Mouse (Mus musculus) stomach, embryonic 14.5 days (tissue): ENCODE results near the gene Nop9. TPM values are rescaled to one million over a fixed set of nuclear protein-coding genes. Genes with fewer than 3 reads are reported as not detected.
A peak's percentile ranks its signal among the peaks of the same experiment; 100 is the strongest.

Experiments used
- ATAC-seq: fragments of 200-750 bp; cut with Nextera tagmentation; 2 replicates; pipeline ENCODE4 v1.8.0; 2017; ENCODE audit warnings: low read depth, moderate TSS enrichment; ENCODE audit not compliant: insufficient number of reproducible peaks, insufficient read depth, low FRiP score
- H3K27ac ChIP-seq: fragments of 300-500 bp; sonication (generic); 2 replicates; pipeline ENCODE4 v1.5.1; 2014; ENCODE audit warnings: mild to moderate bottlenecking, low read length, moderate library complexity, mixed read lengths
- H3K27me3 ChIP-seq: fragments of 300-500 bp; sonication (generic); 2 replicates; pipeline ENCODE4 v1.6.1; 2014; ENCODE audit warnings: low read length, control low read depth, mixed read lengths; ENCODE audit not compliant: control insufficient read depth, insufficient read depth
- H3K36me3 ChIP-seq: fragments of 300-500 bp; sonication (generic); 2 replicates; pipeline ENCODE4 v1.6.1; 2014; ENCODE audit warnings: mild to moderate bottlenecking, control low read depth, low read length, moderate library complexity, mixed read lengths; ENCODE audit not compliant: control insufficient read depth, insufficient read depth
- H3K4me1 ChIP-seq: fragments of 300-500 bp; sonication (generic); 2 replicates; pipeline ENCODE4 v1.6.1; 2014; ENCODE audit warnings: low read length, control low read depth, mixed read lengths; ENCODE audit not compliant: control insufficient read depth, insufficient read depth
- H3K4me2 ChIP-seq: fragments of 300-500 bp; sonication (generic); replicated peaks from 2 replicates; pipeline ENCODE4 v1.6.1; 2014; ENCODE audit warnings: low read depth, low read length, control low read depth
- H3K4me3 ChIP-seq: fragments of 300-500 bp; sonication (generic); 2 replicates; pipeline ENCODE4 v1.5.1; 2014; ENCODE audit warnings: low read depth, low read length, control low read depth
- H3K9ac ChIP-seq: fragments of 300-500 bp; sonication (generic); replicated peaks from 2 replicates; pipeline ENCODE4 v1.6.1; 2014; ENCODE audit warnings: low read depth, mild to moderate bottlenecking, control low read depth, low read length, moderate library complexity, mixed read lengths
- H3K9me3 ChIP-seq: fragments of 300-500 bp; sonication (generic); 2 replicates; pipeline ENCODE4 v1.6.1; 2016; ENCODE audit warnings: low read depth, low read length, control low read depth; ENCODE audit not compliant: control insufficient read depth
- WGBS: fragments of 180-500 bp; shearing (Covaris S2); extraction: QIAGEN DNeasy Blood & Tissue Kit; methylation state at CpG from one replicate; pipeline ENCODE4 v1.1.7; 2014; 5-methylcytosine and 5-hydroxymethylcytosine counted together
- polyA plus RNA-seq: library from polyadenylated mRNA; unstranded; fragments of >200 nt; fragmentation: Nextera tagmentation; extraction: Ambion mirVana; gene quantifications from 2 replicates; pipeline ENCODE4 v1.2.1, GENCODE M21; 2014

Gene Nop9
- polyA plus RNA-seq, 1 experiment from 2014 or later = 36.6 TPM

GRCm38 (mm10) chr14:55721700-55722437 lies 23.6 kb upstream of the Nop9 start, which contains the start of gene Rabggta:
Gene Rabggta (minus strand): TSS chr14:55722263.
- Histone ChIP-seq H3K36me3 (peaks cover 11% of the 10 kb centered on the region), H3K4me1 (no peaks in the 10 kb centered on the region), H3K27me3 (no peaks in the 10 kb centered on the region), H3K4me2 (peak within 1 kb of the TSS; percentile 63), H3K9me3 (no peaks in the 10 kb centered on the region), H3K27ac (peak within 1 kb of the TSS; percentile 84; the same call in 1 of the 2 replicates), H3K9ac (peak within 1 kb of the TSS; percentile 60), H3K4me3 (peak within 1 kb of the TSS; percentile 79)
- under 1% methylated on average over 50 of the region's 50 CpGs for WGBS
- ATAC-seq = peak; percentile 96

DNA sequence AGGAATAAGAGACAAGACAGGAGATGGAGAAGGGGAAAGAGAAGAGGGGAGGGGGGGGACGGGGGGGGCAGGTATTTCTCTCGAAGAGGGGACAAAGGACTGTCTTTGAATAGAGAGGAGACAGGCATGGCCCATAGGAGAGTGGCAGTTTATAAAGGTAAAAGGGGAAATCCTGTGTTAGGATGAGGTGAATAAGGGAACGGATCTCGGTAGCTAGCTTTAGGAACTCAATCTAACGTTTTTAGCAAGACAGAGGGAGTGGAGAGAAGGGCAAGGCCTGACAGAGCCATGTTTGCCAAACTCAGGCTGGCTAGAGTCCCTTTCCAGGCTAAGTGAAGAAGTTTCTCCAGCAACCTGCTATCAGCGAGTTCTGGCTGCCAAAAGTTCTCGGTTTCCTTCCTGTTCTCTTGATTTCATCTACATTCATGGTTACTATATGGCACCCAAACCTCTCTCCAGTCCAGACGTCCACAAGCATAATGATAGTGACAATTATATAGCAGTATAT lies 23.0 kb upstream of the Nop9 start:
- Histone ChIP-seq H3K27me3 (no peaks in the 10 kb centered on the region), H3K9ac (0 out of 2 replicates have a peak overlapping the region, but pooled peaks have one; percentile 60), H3K27ac (no peak overlapping the region), H3K4me2 (peak overlapping the region; percentile 63), H3K4me1 (no peaks in the 10 kb centered on the region), H3K9me3 (no peaks in the 10 kb centered on the region), H3K36me3 (peaks cover 5% of the 10 kb centered on the region; the same call in 1 of the 2 replicates), H3K4me3 (peak overlapping the region; percentile 79)
- 49% methylated on average over 8 of the region's 8 CpGs for WGBS
- peak; percentile 1; the same call in 1 of the 2 replicates for ATAC-seq

DNA sequence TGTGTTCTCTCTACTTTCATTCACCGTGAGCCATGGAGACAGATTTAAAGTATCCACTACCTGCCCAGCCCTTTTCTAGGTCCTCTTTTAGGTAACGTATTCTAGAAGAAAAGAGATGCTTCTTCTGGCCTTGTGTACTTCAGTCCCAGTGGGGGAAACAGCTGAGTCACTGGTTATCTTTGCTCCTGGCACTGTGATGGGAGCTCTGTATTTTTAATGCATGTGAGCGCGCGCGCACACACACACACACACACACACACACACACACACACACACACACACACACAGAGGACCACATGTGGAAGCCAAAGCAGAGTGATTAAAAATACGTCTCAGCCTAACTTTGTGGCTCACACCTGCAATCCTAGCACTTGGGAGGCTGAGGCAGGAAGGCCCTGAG lies 22.1 kb upstream of the Nop9 start:
- ATAC-seq = no peak

DNA sequence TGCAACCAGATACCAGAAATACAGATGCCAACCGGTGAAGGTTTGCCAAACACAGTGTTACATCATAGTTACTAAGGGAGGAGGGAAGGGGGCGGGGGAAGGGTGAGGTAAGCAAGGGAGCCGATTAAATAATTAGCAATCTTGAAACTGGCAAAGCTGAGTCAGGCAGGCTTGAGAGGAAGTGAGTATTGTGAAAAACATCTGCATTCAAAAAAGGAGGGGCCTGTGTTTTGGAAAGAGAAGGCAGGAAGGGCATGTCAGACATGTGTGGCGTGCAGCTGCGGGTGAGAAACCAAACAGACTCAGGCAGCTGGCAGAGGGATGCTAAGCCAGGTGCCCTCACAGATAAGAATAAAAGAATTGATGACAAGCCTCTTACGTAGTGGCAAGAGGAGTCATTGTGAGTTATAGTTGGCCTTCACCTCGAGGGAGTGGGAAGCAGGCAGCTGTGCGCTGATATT lies 21.1 kb upstream of the Nop9 start:
- Histone ChIP-seq H3K36me3 (no peaks in the 10 kb centered on the region; the same call in 1 of the 2 replicates), H3K4me3 (no peak overlapping the region), H3K4me2 (no peak overlapping the region), H3K9ac (no peak overlapping the region), H3K9me3 (no peaks in the 10 kb centered on the region), H3K27ac (no peak overlapping the region), H3K4me1 (no peaks in the 10 kb centered on the region), H3K27me3 (no peaks in the 10 kb centered on the region)
- 56% methylated on average over 8 of the region's 8 CpGs for WGBS
- ATAC-seq = no peak

More for the DNA sequence above, 22.1 kb upstream of the Nop9 start:
- no peak overlapping the region for H3K4me2 ChIP-seq
- no peaks in the 10 kb centered on the region for H3K4me1 ChIP-seq
- H3K9ac ChIP-seq = no peak overlapping the region
- H3K27ac ChIP-seq = no peak overlapping the region
- 91% methylated on average over 7 of the region's 7 CpGs for WGBS
- H3K9me3 ChIP-seq = no peaks in the 10 kb centered on the region
- H3K36me3 ChIP-seq = peaks cover 3% of the 10 kb centered on the region; the same call in 1 of the 2 replicates
- H3K27me3 ChIP-seq = no peaks in the 10 kb centered on the region
- H3K4me3 ChIP-seq = no peak overlapping the region

DNA sequence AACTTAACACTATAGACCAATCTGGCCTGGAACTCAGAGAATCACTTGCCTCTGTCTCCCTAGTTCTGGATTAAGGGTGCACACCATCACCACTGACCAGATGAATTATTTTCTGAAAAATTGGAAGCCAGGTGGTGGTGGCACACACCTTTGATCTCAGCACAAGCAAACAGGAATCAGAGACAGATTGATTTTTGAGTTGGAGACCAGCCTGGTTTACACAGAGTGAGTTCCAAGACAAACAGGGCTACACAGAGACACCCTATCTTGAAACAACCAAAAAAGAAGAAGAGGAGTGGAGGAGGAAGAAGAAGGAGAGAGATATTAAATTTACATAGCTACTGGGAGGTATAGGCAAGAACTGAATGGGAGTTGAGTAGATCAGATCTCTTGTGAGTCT lies 19.2 kb upstream of the Nop9 start:
- H3K9ac ChIP-seq = no peak overlapping the region
- no peak overlapping the region for H3K4me3 ChIP-seq
- ATAC-seq = no peak
- H3K36me3 ChIP-seq = no peaks in the 10 kb centered on the region
- H3K9me3 ChIP-seq = no peaks in the 10 kb centered on the region
- H3K4me1 ChIP-seq = no peaks in the 10 kb centered on the region
- no peaks in the 10 kb centered on the region for H3K27me3 ChIP-seq
- no peak overlapping the region for H3K4me2 ChIP-seq
- no peak overlapping the region for H3K27ac ChIP-seq

DNA sequence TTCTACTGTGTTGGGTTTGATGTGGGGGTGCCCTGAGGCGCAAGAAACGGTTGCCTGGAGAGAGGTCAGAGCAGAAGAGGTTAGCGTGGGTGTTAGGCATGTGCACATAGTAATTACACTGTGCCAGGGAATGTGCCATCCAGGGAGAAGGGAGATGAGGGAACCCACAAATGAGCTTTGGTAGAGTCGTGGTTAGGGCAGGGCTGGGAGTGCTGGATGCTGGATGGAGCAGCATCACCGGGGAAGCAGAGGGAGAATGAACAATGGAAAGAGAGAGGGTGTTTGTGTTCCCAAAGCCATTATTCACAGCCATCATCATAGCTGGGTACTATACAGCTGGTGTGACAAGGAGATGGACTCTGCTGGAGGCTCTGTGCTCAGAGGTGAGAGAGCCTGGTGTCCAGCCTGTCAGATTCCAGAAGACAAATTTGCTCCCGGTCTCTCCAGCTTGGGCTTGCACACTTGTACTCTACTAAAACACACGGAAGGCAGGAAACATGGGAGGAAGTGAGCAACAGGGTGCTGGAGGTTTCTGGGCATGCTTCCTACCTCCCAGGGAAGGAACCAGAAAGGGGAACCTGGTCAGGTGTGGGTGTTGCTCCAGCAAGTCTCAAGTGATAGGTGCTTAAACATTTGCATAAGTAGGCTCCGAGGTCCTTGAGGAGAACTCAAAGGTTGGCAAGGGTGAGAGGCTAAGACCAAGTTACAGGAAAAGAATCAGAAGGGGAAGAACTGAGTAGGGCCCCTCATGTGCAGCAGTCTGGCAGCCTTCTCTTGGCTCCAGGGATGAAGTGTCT lies 17.4 kb upstream of the Nop9 start:
- Histone ChIP-seq H3K36me3 (no peaks in the 10 kb centered on the region), H3K9me3 (no peaks in the 10 kb centered on the region), H3K27me3 (no peaks in the 10 kb centered on the region), H3K4me1 (no peaks in the 10 kb centered on the region), H3K27ac (no peak overlapping the region), H3K4me3 (no peak overlapping the region), H3K9ac (no peak overlapping the region), H3K4me2 (no peak overlapping the region)
- 54% methylated on average over 8 of the region's 8 CpGs for WGBS
- ATAC-seq = no peak

DNA sequence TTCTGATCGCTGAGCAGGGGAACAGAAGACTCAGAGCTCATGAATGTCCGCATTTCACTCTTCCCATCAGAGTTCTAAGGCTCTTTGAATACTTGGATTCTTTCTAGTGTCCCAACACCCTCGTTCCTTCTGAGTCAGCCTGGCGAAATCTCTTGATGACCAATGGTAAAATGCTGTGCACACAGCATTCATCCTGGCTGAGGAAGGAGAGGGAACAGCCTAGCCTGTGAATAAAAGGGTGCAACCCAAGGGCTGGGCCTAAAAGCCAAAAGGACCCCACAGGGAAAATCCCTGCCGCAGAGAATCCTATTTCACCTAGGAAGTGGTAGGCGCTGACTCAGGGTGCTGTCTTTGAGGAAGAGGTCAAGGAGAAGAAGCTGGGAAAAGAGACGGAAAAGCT lies 15.4 kb upstream of the Nop9 start:
- no peaks in the 10 kb centered on the region for H3K27me3 ChIP-seq
- no peaks in the 10 kb centered on the region for H3K4me1 ChIP-seq
- H3K4me3 ChIP-seq = no peak overlapping the region
- no peak overlapping the region for H3K9ac ChIP-seq
- no peaks in the 10 kb centered on the region for H3K9me3 ChIP-seq
- 78% methylated on average over 7 of the region's 7 CpGs for WGBS
- no peak overlapping the region for H3K27ac ChIP-seq
- H3K4me2 ChIP-seq = no peak overlapping the region
- no peak for ATAC-seq
- H3K36me3 ChIP-seq = no peaks in the 10 kb centered on the region

GRCm38 (mm10) chr14:55730531-55731032 lies 14.9 kb upstream of the Nop9 start:
- WGBS = 80% methylated on average over 7 of the region's 7 CpGs
- Histone ChIP-seq H3K4me1 (no peaks in the 10 kb centered on the region), H3K27ac (no peak overlapping the region), H3K4me2 (no peak overlapping the region), H3K9me3 (no peaks in the 10 kb centered on the region), H3K4me3 (no peak overlapping the region), H3K9ac (no peak overlapping the region), H3K36me3 (no peaks in the 10 kb centered on the region), H3K27me3 (no peaks in the 10 kb centered on the region)
- no peak for ATAC-seq
